Mouse (Mus musculus): ENCODE measurements around the gene Nrip3. TPM values are rescaled to one million over a fixed set of nuclear protein-coding genes. Genes with fewer than 3 reads are reported as not detected.

Gene Nrip3
- total RNA-seq, 2 experiments from 2014 or later, result 0.10 to 0.15 TPM

DNA sequence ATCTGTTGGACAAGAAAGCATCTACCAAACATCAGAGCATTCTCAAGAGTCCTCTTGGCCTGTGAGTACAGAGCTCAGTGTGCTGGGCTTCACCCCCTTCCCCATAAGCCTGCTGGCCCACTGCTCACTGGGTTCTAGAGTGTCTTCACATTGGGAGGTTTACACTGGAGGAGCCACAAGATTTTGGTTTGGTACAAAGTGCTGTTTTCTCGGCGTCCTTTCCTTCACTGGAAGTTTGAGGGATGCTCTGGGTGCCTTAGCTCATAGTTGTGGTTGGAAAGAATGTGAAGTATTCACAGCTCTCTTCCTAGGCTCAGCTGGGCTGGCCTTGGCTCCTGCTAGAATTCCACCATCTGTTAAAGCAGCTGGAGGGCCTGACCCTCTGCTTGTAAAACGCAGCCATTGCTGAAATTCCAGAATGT is 72.9 kb downstream of the Nrip3 start:
- DNase-seq (ENCODE audit: low spot score in 2 of 2), result peak in 1 of 2 experiments; percentile 66

Other genes with a start within 250 kb of the Nrip3 start
- 10 to 100 TPM; 45.5 to 47.6 TPM for gene St5, start 78.4 kb downstream of the Nrip3 start, total RNA-seq (2021)
- 10 to 100 TPM; 15.2 to 17.6 TPM for gene Akip1, start 78.3 kb downstream of the Nrip3 start, total RNA-seq (2021)
- gene BC051019, start 58.2 kb downstream of the Nrip3 start, total RNA-seq (2021), result not detected
- not detected for gene Ascl3, start 50.3 kb downstream of the Nrip3 start, total RNA-seq (2021)
- gene Tmem9b, start 29.1 kb downstream of the Nrip3 start, total RNA-seq (2021), result 10 to 100 TPM; 22.5 to 24.4 TPM
- 10 to 100 TPM; 16.1 to 19.3 TPM for gene Scube2, start 83.7 kb upstream of the Nrip3 start, total RNA-seq (2021)
- gene Dennd5a, start 178.4 kb upstream of the Nrip3 start, total RNA-seq (2021), result 100 to 1,000 TPM; 113 to 127 TPM
- 10 to 100 TPM; 41.3 to 46.5 TPM for gene Tmem41b, start 204.9 kb upstream of the Nrip3 start, total RNA-seq (2021)
- gene Ipo7, start 236.2 kb upstream of the Nrip3 start, total RNA-seq (2021), result 10 to 100 TPM; 88.4 to 88.6 TPM

Measured in gastrocnemius, postnatal 4 days (tissue).